Mouse (Mus musculus): ENCODE data around the gene Ptgir. TPM values are rescaled to one million over a fixed set of nuclear protein-coding genes. Genes with fewer than 3 reads are reported as not detected.
A peak's percentile ranks its signal among the peaks of the same experiment; 100 is the strongest.

Gene Ptgir
- polyA plus RNA-seq, 1 experiment from 2014 or later, result 0.94 TPM

DNA sequence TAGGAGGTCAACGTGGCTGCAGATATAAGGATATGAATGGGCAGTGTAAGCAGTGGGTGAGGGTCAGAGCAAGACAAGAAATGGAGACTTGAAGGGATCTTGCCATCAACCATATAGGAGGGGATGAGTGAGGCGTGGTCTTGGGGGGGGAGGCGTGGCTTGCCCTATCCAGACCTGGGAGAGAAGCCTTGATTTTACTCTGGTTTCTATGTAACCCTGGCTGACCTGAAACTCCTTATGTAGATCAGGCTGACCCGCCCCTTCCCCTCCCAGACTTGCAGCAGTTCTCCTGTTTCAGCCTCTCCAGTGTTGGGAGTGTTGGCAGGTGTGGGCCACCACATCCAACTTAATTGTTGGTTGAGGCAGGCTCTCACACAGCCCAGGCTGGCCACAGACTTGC, 22.0 kb upstream of the Ptgir start:
- peaks cover 8% of the 10 kb centered on the region; the same call in 1 of the 2 replicates for H3K36me3 ChIP-seq (ENCODE audit: control insufficient read depth, insufficient read depth, low read length)
- H3K4me2 ChIP-seq, result no peak overlapping the region
- H3K4me1 ChIP-seq (ENCODE audit: control insufficient read depth, insufficient read depth, low read length), result peaks cover 14% of the 10 kb centered on the region
- ATAC-seq (ENCODE audit: low FRiP score) (no peak), DNase-seq (ENCODE audit: low spot score, missing footprints) (no peak)
- no peak overlapping the region for H3K4me3 ChIP-seq (ENCODE audit: low read depth, low read length)
- no peak overlapping the region for H3K27ac ChIP-seq (ENCODE audit: low read depth, low read length)
- peaks cover 39% of the 10 kb centered on the region for H3K27me3 ChIP-seq (ENCODE audit: control insufficient read depth, insufficient read depth, low read length)
- H3K9ac ChIP-seq (ENCODE audit: low read length), result no peak overlapping the region
- H3K9me3 ChIP-seq (ENCODE audit: control insufficient read depth, low read length), result peaks cover 7% of the 10 kb centered on the region
- 52% methylated on average over 4 of the region's 4 CpGs for WGBS

DNA sequence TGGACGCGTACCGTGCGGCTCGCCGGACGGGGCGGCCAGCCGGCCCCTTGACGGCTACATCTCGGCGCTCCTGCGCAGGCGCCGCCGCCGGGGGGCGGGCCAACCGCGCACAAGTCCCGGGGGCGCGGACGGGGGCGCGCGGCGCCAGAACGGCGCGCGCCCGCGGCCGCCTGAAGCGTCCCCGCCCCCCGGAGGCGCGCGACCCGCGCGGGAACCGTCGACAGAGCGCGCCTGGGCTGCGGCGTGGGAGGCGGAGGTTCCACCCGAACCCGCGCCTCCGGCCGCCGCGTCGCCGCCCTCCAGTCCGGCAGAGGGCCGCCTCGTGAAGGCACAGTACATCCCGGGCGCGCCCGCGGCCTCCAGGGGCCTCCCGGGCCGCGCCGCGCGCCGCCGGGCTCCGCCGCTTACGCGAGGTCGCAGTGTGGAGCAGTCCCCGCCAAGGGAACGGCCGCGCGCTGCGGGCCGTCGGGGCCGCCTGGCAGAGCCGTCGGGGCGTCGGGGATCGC, 21.0 kb upstream of the Ptgir start:
- ATAC-seq (ENCODE audit: low FRiP score), result peak; percentile 26
- WGBS, result 11% methylated on average over 77 of the region's 95 CpGs
- peak overlapping the region; percentile 5; the same call in 1 of the 2 replicates for H3K4me2 ChIP-seq

DNA sequence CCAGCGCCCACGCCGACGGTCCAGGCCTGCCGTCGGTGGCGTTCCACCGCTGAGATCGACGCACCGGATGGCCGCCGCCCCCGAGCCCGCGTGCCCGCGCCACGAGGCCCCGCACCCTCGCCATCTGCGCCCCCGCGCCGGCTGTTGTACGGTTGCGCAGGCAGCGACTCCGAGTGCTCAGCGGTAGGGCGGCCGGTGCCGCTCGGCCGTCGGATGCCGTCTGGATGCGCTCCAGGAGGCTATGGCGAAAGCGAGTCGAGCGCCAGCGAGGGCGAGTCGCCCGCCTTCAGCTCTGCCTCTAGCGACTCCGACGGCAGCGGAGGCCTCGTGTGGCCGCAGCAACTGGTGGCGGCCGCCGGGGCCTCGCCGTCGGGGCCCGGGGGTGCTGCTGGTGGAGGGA, 20.4 kb upstream of the Ptgir start:
- Histone ChIP-seq H3K27ac (ENCODE audit: low read depth, low read length) (no peak overlapping the region), H3K9ac (ENCODE audit: low read length) (no peak overlapping the region), H3K9me3 (ENCODE audit: control insufficient read depth, low read length) (peaks cover 7% of the 10 kb centered on the region), H3K4me3 (ENCODE audit: low read depth, low read length) (peak overlapping the region; percentile 23; the same call in 1 of the 2 replicates), H3K4me2 (no peak overlapping the region), H3K4me1 (ENCODE audit: control insufficient read depth, insufficient read depth, low read length) (peaks cover 4% of the 10 kb centered on the region), H3K36me3 (ENCODE audit: control insufficient read depth, insufficient read depth, low read length) (peaks cover 8% of the 10 kb centered on the region; the same call in 1 of the 2 replicates), H3K27me3 (ENCODE audit: control insufficient read depth, insufficient read depth, low read length) (peaks cover 47% of the 10 kb centered on the region)
- ATAC-seq (ENCODE audit: low FRiP score), result no peak
- DNase-seq (ENCODE audit: low spot score, missing footprints), result no peak
- 36% methylated on average over 57 of the region's 59 CpGs for WGBS

More for the DNA sequence above, 21.0 kb upstream of the Ptgir start:
- peak overlapping the region; percentile 23 for H3K4me3 ChIP-seq (ENCODE audit: low read depth, low read length)
- peaks cover 7% of the 10 kb centered on the region for H3K4me1 ChIP-seq (ENCODE audit: control insufficient read depth, insufficient read depth, low read length)
- H3K9me3 ChIP-seq (ENCODE audit: control insufficient read depth, low read length), result peaks cover 7% of the 10 kb centered on the region
- no peak overlapping the region for H3K27ac ChIP-seq (ENCODE audit: low read depth, low read length)
- peaks cover 41% of the 10 kb centered on the region for H3K27me3 ChIP-seq (ENCODE audit: control insufficient read depth, insufficient read depth, low read length)
- DNase-seq (ENCODE audit: low spot score, missing footprints), result no peak
- no peak overlapping the region for H3K9ac ChIP-seq (ENCODE audit: low read length)
- peaks cover 8% of the 10 kb centered on the region; the same call in 1 of the 2 replicates for H3K36me3 ChIP-seq (ENCODE audit: control insufficient read depth, insufficient read depth, low read length)

DNA sequence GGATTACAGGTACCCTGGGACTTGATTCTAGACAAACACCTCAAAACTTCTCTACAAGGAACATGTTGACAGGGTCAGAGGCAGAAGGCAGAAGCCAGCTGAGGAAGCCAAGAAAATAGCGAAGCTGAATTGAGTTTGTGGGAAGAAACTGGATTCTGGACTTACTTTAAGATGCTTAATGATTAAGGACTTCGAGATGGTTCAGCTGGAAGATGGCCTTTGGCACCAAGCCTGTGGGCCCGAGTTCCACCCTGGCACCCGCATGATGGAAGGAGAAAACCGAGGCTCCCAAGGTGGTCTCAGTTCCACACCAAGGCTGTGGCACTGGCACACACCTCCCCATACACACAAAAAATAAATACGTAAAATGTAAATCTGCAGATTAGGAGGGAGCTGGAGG, 15.8 kb upstream of the Ptgir start:
- Histone ChIP-seq H3K36me3 (ENCODE audit: control insufficient read depth, insufficient read depth, low read length) (peaks cover 7% of the 10 kb centered on the region; the same call in 1 of the 2 replicates), H3K4me1 (ENCODE audit: control insufficient read depth, insufficient read depth, low read length) (peaks cover 21% of the 10 kb centered on the region), H3K27me3 (ENCODE audit: control insufficient read depth, insufficient read depth, low read length) (peaks cover 50% of the 10 kb centered on the region), H3K9ac (ENCODE audit: low read length) (peak overlapping the region; percentile 27), H3K4me2 (peak overlapping the region; percentile 45; the same call in 1 of the 2 replicates), H3K27ac (ENCODE audit: low read depth, low read length) (no peak overlapping the region), H3K4me3 (ENCODE audit: low read depth, low read length) (0 out of 2 replicates have a peak overlapping the region, but pooled peaks have one; percentile 4), H3K9me3 (ENCODE audit: control insufficient read depth, low read length) (peaks cover 7% of the 10 kb centered on the region)
- no peak for ATAC-seq (ENCODE audit: low FRiP score)
- no peak for DNase-seq (ENCODE audit: low spot score, missing footprints)
- WGBS, result 39% methylated on average over 6 of the region's 6 CpGs

DNA sequence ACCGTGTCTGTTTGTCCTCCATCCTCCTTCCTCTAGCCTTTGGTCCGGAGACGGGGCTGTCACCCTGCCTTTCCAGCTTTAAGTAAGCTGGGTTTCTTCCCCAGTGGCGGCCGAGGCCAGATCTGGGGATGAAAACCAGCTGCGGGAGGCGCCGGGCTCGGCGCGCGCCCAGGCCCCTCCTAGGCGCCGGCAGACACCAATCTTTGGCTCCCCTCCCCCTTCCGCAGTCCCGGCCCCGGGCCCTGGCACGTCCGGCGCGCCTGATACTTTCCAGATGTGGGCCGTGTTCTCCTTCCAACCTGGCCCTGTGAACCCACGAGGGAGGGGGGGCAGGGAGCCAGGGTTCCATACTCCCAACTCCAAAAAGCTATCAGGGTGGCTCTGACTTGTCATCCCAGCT, 15.3 kb upstream of the Ptgir start:
- H3K36me3 ChIP-seq (ENCODE audit: control insufficient read depth, insufficient read depth, low read length), result peaks cover 5% of the 10 kb centered on the region; the same call in 1 of the 2 replicates
- peaks cover 3% of the 10 kb centered on the region; the same call in 1 of the 2 replicates for H3K9me3 ChIP-seq (ENCODE audit: control insufficient read depth, low read length)
- no peak overlapping the region; the same call in 1 of the 2 replicates for H3K27ac ChIP-seq (ENCODE audit: low read depth, low read length)
- H3K4me3 ChIP-seq (ENCODE audit: low read depth, low read length), result peak overlapping the region; percentile 4; the same call in 1 of the 2 replicates
- peak overlapping the region; percentile 27 for H3K9ac ChIP-seq (ENCODE audit: low read length)
- WGBS, result 2% methylated on average over 19 of the region's 23 CpGs
- peaks cover 46% of the 10 kb centered on the region for H3K27me3 ChIP-seq (ENCODE audit: control insufficient read depth, insufficient read depth, low read length)
- peak; percentile 91 for DNase-seq (ENCODE audit: low spot score, missing footprints)
- peak overlapping the region; percentile 45 for H3K4me2 ChIP-seq
- no peak for ATAC-seq (ENCODE audit: low FRiP score)
- peaks cover 22% of the 10 kb centered on the region for H3K4me1 ChIP-seq (ENCODE audit: control insufficient read depth, insufficient read depth, low read length)

DNA sequence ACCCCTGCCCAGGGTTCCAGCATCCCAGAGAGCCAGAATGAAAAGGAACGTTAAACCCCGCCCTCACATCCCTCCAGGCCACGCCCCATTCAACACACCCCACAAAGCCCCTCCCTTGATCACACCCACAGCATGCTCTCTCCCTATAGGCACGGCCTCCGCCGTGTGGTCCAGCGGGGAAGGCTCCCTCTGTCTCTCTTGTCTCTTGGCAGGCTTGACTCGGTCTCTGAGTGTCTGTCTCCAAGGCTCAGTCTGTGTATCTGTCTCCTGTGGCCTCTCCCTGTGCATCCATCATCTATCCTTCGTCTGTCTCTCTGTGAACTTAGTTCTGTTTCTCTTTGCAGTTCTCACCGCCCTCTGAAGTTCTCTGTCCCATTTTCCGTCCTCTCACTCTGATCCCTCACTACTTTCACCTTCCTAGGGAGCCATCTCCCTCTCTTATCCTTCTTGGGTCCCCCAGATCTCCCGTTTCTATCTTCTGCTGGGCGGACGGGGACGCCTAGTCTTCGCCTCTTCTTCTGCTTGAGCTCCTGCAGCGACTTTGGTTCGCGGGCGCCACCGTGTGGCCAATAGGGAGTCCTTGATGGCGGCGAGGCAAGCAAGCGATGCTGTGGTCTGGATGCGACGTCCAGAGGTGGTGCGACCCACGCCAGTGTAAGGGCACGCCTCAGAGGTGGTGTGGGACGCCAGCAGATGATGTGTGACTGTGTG, 14.5 kb upstream of the Ptgir start, which contains the start of gene Gng8:
Gene Gng8, plus strand, starts transcription at position 146 of the 711 bp plus-strand sequence.
- Histone ChIP-seq H3K9ac (ENCODE audit: low read length) (peak within 1 kb of the TSS; percentile 44), H3K4me3 (ENCODE audit: low read depth, low read length) (peak within 1 kb of the TSS; percentile 17; the same call in 1 of the 2 replicates), H3K9me3 (ENCODE audit: control insufficient read depth, low read length) (no peaks in the 10 kb centered on the region), H3K4me1 (ENCODE audit: control insufficient read depth, insufficient read depth, low read length) (peaks cover 22% of the 10 kb centered on the region), H3K27me3 (ENCODE audit: control insufficient read depth, insufficient read depth, low read length) (peaks cover 38% of the 10 kb centered on the region), H3K36me3 (ENCODE audit: control insufficient read depth, insufficient read depth, low read length) (no peaks in the 10 kb centered on the region), H3K27ac (ENCODE audit: low read depth, low read length) (peak within 1 kb of the TSS; percentile 17; the same call in 1 of the 2 replicates), H3K4me2 (peak within 1 kb of the TSS; percentile 45)
- under 1% methylated on average over 30 of the region's 30 CpGs for WGBS
- peak; percentile 99 for DNase-seq (ENCODE audit: low spot score, missing footprints)
- ATAC-seq (ENCODE audit: low FRiP score), result peak; percentile 82

DNA sequence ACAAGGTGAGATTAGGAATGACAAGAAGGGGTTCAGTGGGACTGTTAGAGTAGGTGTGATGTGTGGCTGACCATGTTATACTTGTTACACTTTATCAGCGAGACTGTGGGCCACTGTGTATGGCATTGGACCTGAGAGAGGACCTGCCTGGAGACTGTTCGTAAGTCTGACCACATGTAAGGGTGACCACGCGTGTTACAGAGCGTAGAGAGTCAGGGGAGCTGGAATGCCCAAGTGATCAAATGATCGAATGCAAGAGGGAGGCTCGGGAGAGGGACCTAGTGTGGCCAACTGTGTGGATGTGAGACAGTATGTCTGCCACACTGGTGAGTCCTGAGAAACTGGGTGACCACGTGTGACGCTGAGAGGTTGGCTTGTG, 13.9 kb upstream of the Ptgir start:
- ATAC-seq (ENCODE audit: low FRiP score), result peak; percentile 29

DNA sequence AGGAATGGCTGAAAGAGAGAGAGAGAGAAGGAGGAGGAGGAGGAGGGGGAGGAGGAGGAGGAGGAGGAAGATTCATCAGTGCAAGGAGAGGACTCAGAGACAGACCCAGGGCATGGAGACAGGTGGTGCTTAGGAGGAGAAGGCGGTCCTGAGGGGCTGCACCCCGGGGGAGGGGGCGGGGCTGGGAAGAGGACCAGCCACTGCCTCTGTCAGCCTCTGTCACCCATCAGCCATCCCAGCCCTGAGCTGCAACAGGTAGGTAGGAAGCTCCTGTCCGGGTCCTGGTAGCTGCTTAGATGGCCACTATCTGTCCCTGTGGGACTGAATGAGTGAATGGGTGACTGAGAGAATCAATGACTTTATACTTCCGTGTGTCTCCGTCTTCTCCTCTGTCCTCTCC, 12.7 kb upstream of the Ptgir start:
- no peak overlapping the region for H3K9ac ChIP-seq (ENCODE audit: low read length)
- no peaks in the 10 kb centered on the region for H3K36me3 ChIP-seq (ENCODE audit: control insufficient read depth, insufficient read depth, low read length)
- H3K27ac ChIP-seq (ENCODE audit: low read depth, low read length), result no peak overlapping the region
- peaks cover 22% of the 10 kb centered on the region for H3K4me1 ChIP-seq (ENCODE audit: control insufficient read depth, insufficient read depth, low read length)
- H3K9me3 ChIP-seq (ENCODE audit: control insufficient read depth, low read length), result no peaks in the 10 kb centered on the region
- H3K4me3 ChIP-seq (ENCODE audit: low read depth, low read length), result no peak overlapping the region
- no peak for DNase-seq (ENCODE audit: low spot score, missing footprints)
- no peak for ATAC-seq (ENCODE audit: low FRiP score)
- H3K27me3 ChIP-seq (ENCODE audit: control insufficient read depth, insufficient read depth, low read length), result peaks cover 31% of the 10 kb centered on the region
- peak overlapping the region; percentile 14; the same call in 1 of the 2 replicates for H3K4me2 ChIP-seq
- WGBS, result 9% methylated on average over 6 of the region's 6 CpGs

More for the DNA sequence above, 13.9 kb upstream of the Ptgir start:
- H3K9ac ChIP-seq (ENCODE audit: low read length), result no peak overlapping the region
- no peak overlapping the region for H3K4me3 ChIP-seq (ENCODE audit: low read depth, low read length)
- 46% methylated on average over 9 of the region's 9 CpGs for WGBS
- no peak for DNase-seq (ENCODE audit: low spot score, missing footprints)
- no peaks in the 10 kb centered on the region for H3K36me3 ChIP-seq (ENCODE audit: control insufficient read depth, insufficient read depth, low read length)
- H3K27ac ChIP-seq (ENCODE audit: low read depth, low read length), result no peak overlapping the region
- no peaks in the 10 kb centered on the region for H3K9me3 ChIP-seq (ENCODE audit: control insufficient read depth, low read length)
- peaks cover 22% of the 10 kb centered on the region for H3K4me1 ChIP-seq (ENCODE audit: control insufficient read depth, insufficient read depth, low read length)
- H3K4me2 ChIP-seq, result no peak overlapping the region
- peaks cover 35% of the 10 kb centered on the region for H3K27me3 ChIP-seq (ENCODE audit: control insufficient read depth, insufficient read depth, low read length)

DNA sequence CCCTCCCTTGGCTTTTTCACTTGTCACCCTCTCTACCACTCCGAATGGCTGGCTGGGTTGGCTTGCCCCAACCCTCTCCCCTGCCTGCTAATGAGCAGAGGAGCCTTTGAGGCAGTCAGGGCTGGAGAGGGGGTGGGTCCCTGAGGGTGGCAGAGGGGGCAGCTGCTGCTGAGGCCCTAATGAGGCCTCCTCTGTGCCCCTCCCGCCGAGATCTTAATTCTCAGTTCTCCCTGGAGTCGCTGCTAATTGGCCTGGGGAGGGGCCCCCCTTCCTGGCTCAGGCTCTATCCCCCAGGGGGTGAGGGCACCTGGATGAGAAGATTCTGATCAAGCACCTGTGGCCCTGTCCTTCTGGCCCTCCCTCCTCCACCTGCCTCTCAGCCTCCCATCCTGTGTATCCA, 12.0 kb upstream of the Ptgir start:
- H3K4me1 ChIP-seq (ENCODE audit: control insufficient read depth, insufficient read depth, low read length), result peaks cover 22% of the 10 kb centered on the region
- H3K9me3 ChIP-seq (ENCODE audit: control insufficient read depth, low read length), result no peaks in the 10 kb centered on the region
- no peaks in the 10 kb centered on the region for H3K36me3 ChIP-seq (ENCODE audit: control insufficient read depth, insufficient read depth, low read length)
- peaks cover 31% of the 10 kb centered on the region for H3K27me3 ChIP-seq (ENCODE audit: control insufficient read depth, insufficient read depth, low read length)
- H3K9ac ChIP-seq (ENCODE audit: low read length), result no peak overlapping the region
- ATAC-seq (ENCODE audit: low FRiP score), result peak; percentile 23
- 0% methylated on average over 4 of the region's 4 CpGs for WGBS
- H3K4me3 ChIP-seq (ENCODE audit: low read depth, low read length), result no peak overlapping the region
- no peak overlapping the region for H3K27ac ChIP-seq (ENCODE audit: low read depth, low read length)
- H3K4me2 ChIP-seq, result peak overlapping the region; percentile 45
- no peak for DNase-seq (ENCODE audit: low spot score, missing footprints)

All from midbrain, embryonic 11.5 days (tissue).